Mouse (Mus musculus): Measurements from ENCODE around the gene Macrod2.

DNA sequence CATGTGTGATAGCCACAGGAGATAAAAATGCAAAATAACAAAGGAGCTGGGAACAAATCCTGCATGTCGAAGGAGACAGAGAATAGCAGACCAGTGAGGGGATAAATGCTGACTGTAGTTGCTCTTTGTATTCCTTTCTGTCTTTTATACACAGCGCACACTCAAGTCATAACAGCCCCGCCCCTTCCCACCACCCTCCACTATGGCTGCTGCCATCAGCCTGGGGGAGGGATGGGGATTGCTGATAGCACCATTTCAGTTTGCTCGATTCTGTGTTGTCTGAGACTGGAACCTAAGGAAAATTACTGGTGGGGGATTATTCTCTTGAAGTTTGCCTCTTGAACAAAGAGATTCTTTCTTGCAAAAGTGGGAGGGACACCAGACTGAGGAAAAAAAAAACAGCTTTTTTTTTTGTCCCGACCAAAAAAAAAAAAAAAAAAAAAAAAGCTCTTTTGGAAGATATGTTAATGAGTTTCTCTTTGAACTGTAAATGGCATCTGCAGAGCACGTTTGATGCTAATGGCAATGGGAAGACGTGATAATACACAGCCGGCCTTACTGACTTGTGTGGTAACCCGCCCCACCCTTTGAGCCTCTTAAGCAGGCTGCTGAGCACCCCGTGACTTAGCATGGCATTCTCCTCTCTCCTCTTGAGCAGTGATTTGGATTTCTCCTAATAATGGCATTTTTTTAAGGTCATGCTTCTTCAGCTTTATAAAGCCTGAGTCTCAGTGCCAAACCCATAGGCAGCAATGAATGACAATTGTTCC is 1768.6 kb downstream of the Macrod2 start:
- TF ChIP-seq CTCF (IDR thresholded peaks at IDR 0.05; ENCODE audit: low read depth) (no peak), EP300 (IDR thresholded peaks at IDR 0.05; ENCODE audit: low read depth) (no peak)
